Mouse (Mus musculus) T-helper 2 cell (primary cell): Measurements from ENCODE around the gene Scgb1b11.
"Not testable (repeated sequence)": the region's sequence is repeated elsewhere in the genome, so short reads cannot be mapped to it uniquely, and the experiment has no call there.

Experiments
- in situ Hi-C: fragments of 300-600 bp; cut with MboI, MseI; formaldehyde crosslinking; loops from one replicate; pipeline ENCODE4 v1.15.1; 2025; ENCODE audit warnings: high pct_unique_total_duplicates

Scgb1b11 gene

GRCm38 (mm10) chr7:32222540-32222939 is at the start of gene Scgb1b11:
Scgb1b11 (plus strand) TSS chr7:32222840.
- in situ Hi-C loops = not testable (repeated sequence)

GRCm38 (mm10) chr7:32211045-32211444 is 11.6 kb upstream of the Scgb1b11 start, which contains the start of gene Scgb2b11:
Scgb2b11 (minus strand) TSS chr7:32211145.
- in situ Hi-C loops = loop anchor here (5.0 kb wide), 1 partner anchor 966 kb away; no protein-coding TSS in a partner anchor
